Mouse (Mus musculus) kidney, adult 2 months (tissue): ENCODE measurements around the gene Mfsd11.

Source experiments
- CTCF ChIP-seq: fragments of 200-500 bp; conservative IDR thresholded peaks from 2 replicates; pipeline ENCODE4 v1.5.1; 2011; ENCODE audit warnings: low read depth, mild to moderate bottlenecking, control low read depth, low read length, moderate library complexity, mixed read lengths; ENCODE audit not compliant: insufficient read depth, insufficient read length
- POLR2A ChIP-seq: fragments of 200-500 bp; IDR thresholded peaks from one replicate; pipeline ENCODE4 v1.6.1; 2011; ENCODE audit warnings: low read depth, low read length, control low read depth

DNA sequence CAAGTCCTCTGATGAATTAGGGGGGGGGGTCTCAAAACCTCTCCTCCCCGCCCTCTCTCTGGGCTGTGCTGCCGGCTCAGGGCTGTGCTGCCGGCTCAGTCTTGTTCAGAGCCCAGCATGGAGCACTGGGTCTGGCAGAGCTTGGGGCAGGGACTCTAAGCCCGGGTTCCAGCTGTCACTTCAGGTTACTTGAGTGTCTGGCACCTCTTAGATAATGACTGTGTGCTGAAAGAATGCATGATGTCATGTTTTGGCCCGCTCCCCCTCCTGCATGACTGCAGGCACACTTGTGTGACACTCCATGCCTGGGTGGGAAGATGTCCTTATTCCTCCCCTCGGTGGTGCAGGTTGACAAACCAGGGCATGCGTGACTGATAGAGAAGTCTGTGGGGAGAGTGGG is 69.8 kb downstream of the Mfsd11 start:
- no peak for TF ChIP-seq CTCF
- no peak for TF ChIP-seq POLR2A
